Mouse (Mus musculus) midbrain, embryonic 13.5 days (tissue): ENCODE data around the gene St8sia2. TPM values are rescaled to one million over a fixed set of nuclear protein-coding genes. Genes with fewer than 3 reads are reported as not detected.

Experiments
- ATAC-seq: fragments of 200-750 bp; cut with Nextera tagmentation; 2 replicates; pipeline ENCODE4 v1.8.0; 2017; ENCODE audit warnings: mild to moderate bottlenecking, moderate TSS enrichment, moderate library complexity
- H3K27ac ChIP-seq: fragments of 300-500 bp; sonication (generic); 2 replicates; pipeline ENCODE4 v1.5.1; 2015; ENCODE audit warnings: inconsistent platforms, mild to moderate bottlenecking, moderate library complexity
- H3K27me3 ChIP-seq: fragments of 300-500 bp; sonication (generic); 2 replicates; pipeline ENCODE4 v1.6.1; 2015; ENCODE audit warnings: mild to moderate bottlenecking, inconsistent platforms
- H3K36me3 ChIP-seq: fragments of 300-500 bp; sonication (generic); 2 replicates; pipeline ENCODE4 v1.6.1; 2015; ENCODE audit warnings: mild to moderate bottlenecking, inconsistent platforms
- H3K4me1 ChIP-seq: fragments of 300-500 bp; sonication (generic); replicated peaks from 2 replicates; pipeline ENCODE4 v1.6.1; 2015; ENCODE audit warnings: inconsistent platforms
- H3K4me2 ChIP-seq: fragments of 300-500 bp; sonication (generic); replicated peaks from 2 replicates; pipeline ENCODE4 v1.6.1; 2015; ENCODE audit warnings: moderate library complexity, mild to moderate bottlenecking, inconsistent platforms
- H3K4me3 ChIP-seq: fragments of 300-500 bp; sonication (generic); replicated peaks from 2 replicates; pipeline ENCODE4 v1.5.1; 2015; ENCODE audit warnings: mild to moderate bottlenecking, inconsistent platforms
- H3K9ac ChIP-seq: fragments of 300-500 bp; sonication (generic); replicated peaks from 2 replicates; pipeline ENCODE4 v1.6.1; 2015; ENCODE audit warnings: mild to moderate bottlenecking, inconsistent platforms
- H3K9me3 ChIP-seq: fragments of 300-500 bp; sonication (generic); 2 replicates; pipeline ENCODE4 v1.6.1; 2016; ENCODE audit warnings: mild to moderate bottlenecking, inconsistent platforms
- WGBS: fragments of 180-500 bp; shearing (Covaris S2); methylation state at CpG from one replicate; pipeline ENCODE4 v1.1.7; 2015; 5-methylcytosine and 5-hydroxymethylcytosine counted together
- polyA plus RNA-seq: library from polyadenylated mRNA; unstranded; fragments of >200 nt; fragmentation: Nextera tagmentation; extraction: Ambion mirVana; gene quantifications from 2 replicates; pipeline ENCODE4 v1.2.1, GENCODE M21; 2015

Gene St8sia2
- 81.0 and 85.6 TPM in 2 replicates for polyA plus RNA-seq

GRCm38 (mm10) chr7:74013601-74014175 is at the start of gene St8sia2:
TSS of gene St8sia2 (minus strand) at chr7:74013690.
- Histone ChIP-seq H3K4me3 (peak within 1 kb of the TSS; percentile 91), H3K27me3 (peaks cover 5% of the 10 kb centered on the region; the same call in 1 of the 2 replicates), H3K27ac (peak within 1 kb of the TSS; percentile 99), H3K36me3 (no peaks in the 10 kb centered on the region), H3K4me2 (peak within 1 kb of the TSS; percentile 80), H3K4me1 (peaks cover 41% of the 10 kb centered on the region), H3K9me3 (no peaks in the 10 kb centered on the region), H3K9ac (peak within 1 kb of the TSS; percentile 99)
- under 1% methylated on average over 40 of the region's 42 CpGs for WGBS
- peak; percentile 92 for ATAC-seq

GRCm38 (mm10) chr7:74061076-74061475 is 47.6 kb upstream of the St8sia2 start:
- 93% methylated on average over 6 of the region's 6 CpGs for WGBS
- no peaks in the 10 kb centered on the region for H3K36me3 ChIP-seq
- H3K9ac ChIP-seq, result no peak overlapping the region
- H3K27ac ChIP-seq, result no peak overlapping the region
- H3K27me3 ChIP-seq, result no peaks in the 10 kb centered on the region
- no peaks in the 10 kb centered on the region; the same call in 1 of the 2 replicates for H3K4me1 ChIP-seq
- no peak for ATAC-seq
- no peak overlapping the region for H3K4me2 ChIP-seq
- H3K9me3 ChIP-seq, result no peaks in the 10 kb centered on the region
- H3K4me3 ChIP-seq, result no peak overlapping the region

DNA sequence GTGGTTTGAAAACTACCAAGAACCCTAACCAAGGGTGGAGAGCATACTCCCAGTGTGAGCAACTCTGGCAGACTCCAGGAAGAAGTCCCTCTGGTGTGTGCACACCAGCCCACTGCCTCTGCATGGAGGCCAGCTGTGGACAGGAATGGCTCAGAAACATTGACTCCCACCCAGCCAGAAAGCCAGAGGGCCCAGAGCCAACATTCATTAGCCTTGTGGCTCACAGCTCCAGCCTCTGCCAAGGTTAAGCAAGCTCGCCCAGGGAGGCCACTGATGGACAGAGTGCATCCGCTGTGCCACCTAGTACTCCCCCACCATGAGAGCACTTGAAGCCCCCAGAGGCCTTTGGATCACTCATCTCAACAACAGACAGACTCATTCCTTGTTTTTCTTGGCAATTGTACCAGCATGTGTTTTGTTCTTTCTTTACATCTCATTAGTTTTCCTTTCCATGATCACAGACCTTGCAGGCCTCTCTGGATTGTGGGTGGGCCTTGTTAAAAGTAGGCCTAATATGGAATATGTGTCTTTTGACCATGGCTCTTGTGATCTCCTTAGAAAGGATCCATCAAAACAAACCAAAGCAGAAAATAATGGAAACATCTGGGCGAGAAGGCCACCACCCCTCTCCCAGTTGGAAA is 46.9 kb upstream of the St8sia2 start:
- no peaks in the 10 kb centered on the region for H3K27me3 ChIP-seq
- no peak overlapping the region for H3K27ac ChIP-seq
- H3K9me3 ChIP-seq, result no peaks in the 10 kb centered on the region
- ATAC-seq, result no peak
- no peaks in the 10 kb centered on the region; the same call in 1 of the 2 replicates for H3K4me1 ChIP-seq
- no peak overlapping the region for H3K4me3 ChIP-seq
- H3K36me3 ChIP-seq, result no peaks in the 10 kb centered on the region
- H3K9ac ChIP-seq, result no peak overlapping the region
- WGBS, result 86% methylated on average over 3 of the region's 3 CpGs
- no peak overlapping the region for H3K4me2 ChIP-seq

DNA sequence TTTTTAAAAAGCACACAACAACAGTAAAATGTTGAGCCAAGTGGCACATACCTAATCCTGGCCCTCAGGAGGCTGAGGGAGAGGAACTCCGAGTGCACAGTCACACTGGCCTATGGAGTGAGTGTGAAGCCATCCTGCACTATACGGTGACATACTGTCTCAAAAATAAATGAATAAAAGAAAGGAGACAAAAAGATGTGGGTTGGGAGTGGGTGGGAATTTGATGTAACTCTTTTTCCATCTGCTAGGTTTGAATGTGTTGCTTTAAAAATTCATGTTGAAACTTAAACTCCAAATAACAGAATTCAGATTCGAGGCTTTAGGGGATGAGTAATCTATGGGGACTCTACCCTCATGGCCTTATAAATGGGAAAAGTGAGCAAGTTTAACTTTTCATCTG is 46.2 kb upstream of the St8sia2 start:
- H3K4me1 ChIP-seq, result no peaks in the 10 kb centered on the region; the same call in 1 of the 2 replicates
- no peak overlapping the region for H3K4me3 ChIP-seq
- no peaks in the 10 kb centered on the region for H3K9me3 ChIP-seq
- no peak overlapping the region for H3K27ac ChIP-seq
- WGBS, result 81% methylated on average over 3 of the region's 3 CpGs
- no peaks in the 10 kb centered on the region for H3K27me3 ChIP-seq
- no peak for ATAC-seq
- no peak overlapping the region for H3K9ac ChIP-seq
- H3K36me3 ChIP-seq, result no peaks in the 10 kb centered on the region
- H3K4me2 ChIP-seq, result no peak overlapping the region

DNA sequence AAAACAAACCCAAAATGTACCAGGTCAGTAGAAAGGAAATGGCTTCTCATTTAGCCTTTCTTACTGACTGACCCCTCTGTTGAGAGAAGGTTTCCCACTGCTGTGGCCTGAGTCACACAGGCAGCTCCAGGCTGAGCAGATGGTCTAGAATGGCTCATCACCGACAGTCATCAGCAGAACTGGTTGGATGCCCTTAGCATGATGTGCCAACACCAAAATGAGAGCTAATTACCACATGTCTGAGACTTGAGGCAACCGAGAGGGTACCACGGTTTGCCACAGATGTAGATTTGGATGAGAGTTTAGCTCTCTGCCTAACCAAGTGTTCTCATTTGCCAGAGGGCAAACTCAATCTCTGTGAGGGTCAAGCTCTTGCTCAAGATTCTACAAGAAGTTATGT is 42.3 kb upstream of the St8sia2 start:
- no peak overlapping the region for H3K9ac ChIP-seq
- H3K36me3 ChIP-seq, result no peaks in the 10 kb centered on the region
- H3K4me2 ChIP-seq, result no peak overlapping the region
- WGBS, result 91% methylated on average over 3 of the region's 3 CpGs
- H3K9me3 ChIP-seq, result no peaks in the 10 kb centered on the region
- no peak for ATAC-seq
- no peak overlapping the region for H3K4me3 ChIP-seq
- no peak overlapping the region for H3K27ac ChIP-seq
- H3K4me1 ChIP-seq, result no peaks in the 10 kb centered on the region
- H3K27me3 ChIP-seq, result no peaks in the 10 kb centered on the region

- 78% methylated on average over 2 of the region's 2 CpGs for WGBS
- Histone ChIP-seq H3K4me3 (no peak overlapping the region), H3K4me2 (no peak overlapping the region), H3K9me3 (no peaks in the 10 kb centered on the region), H3K4me1 (peaks cover 25% of the 10 kb centered on the region), H3K9ac (no peak overlapping the region), H3K27ac (no peak overlapping the region), H3K27me3 (peaks cover 3% of the 10 kb centered on the region; the same call in 1 of the 2 replicates), H3K36me3 (no peaks in the 10 kb centered on the region)
- ATAC-seq, result no peak
These were observed 34.1 kb upstream of the St8sia2 start for GRCm38 (mm10) chr7:74047591-74047990.

- no peak overlapping the region for H3K4me3 ChIP-seq
- no peak overlapping the region for H3K27ac ChIP-seq
- no peak overlapping the region for H3K9ac ChIP-seq
- no peaks in the 10 kb centered on the region for H3K36me3 ChIP-seq
- no peak overlapping the region for H3K4me2 ChIP-seq
- ATAC-seq, result no peak
- peaks cover 25% of the 10 kb centered on the region for H3K4me1 ChIP-seq
- peaks cover 3% of the 10 kb centered on the region; the same call in 1 of the 2 replicates for H3K27me3 ChIP-seq
- WGBS, result 42% methylated on average over 8 of the region's 8 CpGs
- no peaks in the 10 kb centered on the region for H3K9me3 ChIP-seq
These were observed 31.9 kb upstream of the St8sia2 start for GRCm38 (mm10) chr7:74045166-74045957.

DNA sequence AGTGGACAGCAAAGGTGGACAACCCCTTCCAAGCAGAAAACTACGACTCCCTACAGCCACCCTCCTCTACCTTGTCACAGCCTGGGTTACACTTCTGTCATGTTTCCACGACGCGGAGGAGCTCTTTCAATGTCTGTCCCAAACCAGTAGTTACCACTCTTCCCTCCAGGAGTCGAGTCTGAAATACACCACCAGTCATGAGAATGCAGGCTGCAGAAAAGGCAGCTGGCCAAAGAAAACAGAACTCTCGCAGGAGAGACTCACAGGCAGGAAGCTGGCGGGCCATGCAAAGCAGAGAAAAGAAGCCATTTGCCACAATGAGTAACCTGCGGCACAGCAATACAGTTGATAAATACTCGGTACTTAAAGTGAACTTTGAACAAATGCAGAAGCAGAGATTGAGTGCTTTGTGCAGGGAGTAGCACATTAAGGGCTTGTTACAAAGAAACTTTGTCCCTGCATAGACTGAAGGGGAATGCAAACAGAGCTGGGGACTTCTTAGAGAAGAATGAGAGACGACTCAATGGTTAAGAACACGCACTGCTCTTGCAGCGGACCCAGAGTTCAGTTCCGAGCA is 30.2 kb upstream of the St8sia2 start:
- no peak overlapping the region for H3K9ac ChIP-seq
- H3K4me1 ChIP-seq, result peaks cover 25% of the 10 kb centered on the region
- no peaks in the 10 kb centered on the region for H3K36me3 ChIP-seq
- WGBS, result 56% methylated on average over 13 of the region's 13 CpGs
- no peak for ATAC-seq
- no peak overlapping the region for H3K4me3 ChIP-seq
- no peak overlapping the region for H3K4me2 ChIP-seq
- no peaks in the 10 kb centered on the region for H3K9me3 ChIP-seq
- peaks cover 3% of the 10 kb centered on the region; the same call in 1 of the 2 replicates for H3K27me3 ChIP-seq
- H3K27ac ChIP-seq, result no peak overlapping the region

DNA sequence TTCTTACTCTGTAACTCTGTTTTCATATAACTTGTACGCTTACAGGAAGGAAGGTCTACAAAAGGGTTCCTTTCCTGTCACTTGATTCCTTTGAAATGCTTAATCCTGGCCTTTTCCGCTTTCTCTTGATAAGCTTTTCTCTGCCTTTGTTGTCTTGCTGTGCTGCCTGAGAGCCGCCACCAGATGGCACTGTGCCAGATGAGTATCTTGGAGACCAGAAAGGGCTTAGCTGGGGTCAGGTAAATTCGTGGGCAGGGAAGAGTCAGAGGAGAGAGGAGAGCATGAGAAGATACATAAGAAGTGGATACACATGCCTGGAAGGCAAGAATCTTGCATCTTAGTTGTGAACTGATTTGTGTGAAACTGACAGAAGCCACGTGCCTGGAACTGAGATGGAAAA is 11.5 kb upstream of the St8sia2 start:
- H3K4me3 ChIP-seq, result no peak overlapping the region
- no peaks in the 10 kb centered on the region for H3K36me3 ChIP-seq
- H3K27me3 ChIP-seq, result peaks cover under 1% of the 10 kb centered on the region
- no peaks in the 10 kb centered on the region for H3K9me3 ChIP-seq
- peak; percentile 65; the same call in 1 of the 2 replicates for ATAC-seq
- H3K9ac ChIP-seq, result no peak overlapping the region
- peaks cover 12% of the 10 kb centered on the region for H3K4me1 ChIP-seq
- 9% methylated on average over 5 of the region's 5 CpGs for WGBS
- 0 out of 2 replicates have a peak overlapping the region, but pooled peaks have one; percentile 5 for H3K27ac ChIP-seq
- H3K4me2 ChIP-seq, result no peak overlapping the region

DNA sequence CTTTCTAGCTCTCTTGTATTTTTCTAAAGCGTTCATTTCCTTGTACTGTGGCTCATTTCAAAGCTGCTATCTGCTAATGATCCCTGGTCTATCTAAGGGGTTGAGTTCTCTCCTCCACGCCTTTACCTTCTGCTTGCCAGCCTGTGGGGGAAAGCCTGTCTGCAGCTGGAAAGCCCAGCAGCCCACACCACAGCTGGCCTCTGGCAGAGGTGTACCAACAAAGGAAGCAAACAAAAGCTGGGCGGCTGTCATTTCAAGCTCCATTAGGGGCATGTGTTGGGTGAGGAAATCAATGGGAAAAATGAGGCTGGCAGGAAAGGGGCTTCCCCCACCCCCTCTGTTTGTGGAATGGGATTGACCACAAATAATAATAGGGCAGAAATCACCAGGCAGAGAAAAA is 10.7 kb upstream of the St8sia2 start:
- H3K27ac ChIP-seq, result no peak overlapping the region
- no peaks in the 10 kb centered on the region for H3K36me3 ChIP-seq
- no peak overlapping the region for H3K9ac ChIP-seq
- H3K4me1 ChIP-seq, result peaks cover 12% of the 10 kb centered on the region
- no peak overlapping the region for H3K4me2 ChIP-seq
- no peaks in the 10 kb centered on the region for H3K9me3 ChIP-seq
- peaks cover 4% of the 10 kb centered on the region for H3K27me3 ChIP-seq
- ATAC-seq, result peak; percentile 34; the same call in 1 of the 2 replicates
- no peak overlapping the region for H3K4me3 ChIP-seq
- 51% methylated on average over 3 of the region's 3 CpGs for WGBS

DNA sequence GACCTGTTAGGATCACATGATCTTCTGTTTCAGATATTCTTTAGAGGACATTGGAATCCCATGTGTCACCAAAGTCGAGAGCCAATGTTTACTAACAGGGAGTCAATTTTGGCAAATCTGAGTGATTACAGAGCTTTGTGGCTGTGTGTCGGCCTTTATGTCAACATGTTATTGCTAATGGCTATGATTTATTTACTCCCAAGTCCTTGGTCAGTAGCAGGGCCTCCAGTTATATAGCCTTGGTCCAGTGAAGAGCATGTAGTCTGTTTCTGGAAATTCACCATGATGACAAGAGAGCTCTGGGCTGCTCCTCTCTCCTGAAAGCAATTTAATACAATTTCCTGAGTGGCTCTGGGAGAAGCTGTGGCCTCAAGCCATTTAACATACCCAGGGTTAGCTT is 9.1 kb upstream of the St8sia2 start:
- no peak for ATAC-seq
- 83% methylated on average over 2 of the region's 2 CpGs for WGBS
- no peak overlapping the region for H3K4me2 ChIP-seq
- H3K4me3 ChIP-seq, result no peak overlapping the region
- H3K9me3 ChIP-seq, result no peaks in the 10 kb centered on the region
- no peak overlapping the region for H3K9ac ChIP-seq
- no peak overlapping the region for H3K27ac ChIP-seq
- H3K4me1 ChIP-seq, result peaks cover 12% of the 10 kb centered on the region
- peaks cover 4% of the 10 kb centered on the region for H3K27me3 ChIP-seq
- H3K36me3 ChIP-seq, result no peaks in the 10 kb centered on the region

GRCm38 (mm10) chr7:74021771-74022170 is 8.3 kb upstream of the St8sia2 start:
- 96% methylated on average over 6 of the region's 6 CpGs for WGBS

More at GRCm38 (mm10) chr7:74021771-74022170, 8.3 kb upstream of the St8sia2 start:
- ATAC-seq, result no peak
- Histone ChIP-seq H3K4me3 (no peak overlapping the region), H3K4me1 (peaks cover 12% of the 10 kb centered on the region), H3K9ac (no peak overlapping the region), H3K27ac (no peak overlapping the region), H3K36me3 (no peaks in the 10 kb centered on the region), H3K27me3 (peaks cover 4% of the 10 kb centered on the region; the same call in 1 of the 2 replicates), H3K9me3 (no peaks in the 10 kb centered on the region), H3K4me2 (no peak overlapping the region)
